Mouse (Mus musculus): ENCODE results near the gene Tspan5. TPM values are rescaled to one million over a fixed set of nuclear protein-coding genes. Genes with fewer than 3 reads are reported as not detected.

Tspan5 gene
- polyA plus RNA-seq, 1 experiment from 2014 or later = 14.3 TPM

DNA sequence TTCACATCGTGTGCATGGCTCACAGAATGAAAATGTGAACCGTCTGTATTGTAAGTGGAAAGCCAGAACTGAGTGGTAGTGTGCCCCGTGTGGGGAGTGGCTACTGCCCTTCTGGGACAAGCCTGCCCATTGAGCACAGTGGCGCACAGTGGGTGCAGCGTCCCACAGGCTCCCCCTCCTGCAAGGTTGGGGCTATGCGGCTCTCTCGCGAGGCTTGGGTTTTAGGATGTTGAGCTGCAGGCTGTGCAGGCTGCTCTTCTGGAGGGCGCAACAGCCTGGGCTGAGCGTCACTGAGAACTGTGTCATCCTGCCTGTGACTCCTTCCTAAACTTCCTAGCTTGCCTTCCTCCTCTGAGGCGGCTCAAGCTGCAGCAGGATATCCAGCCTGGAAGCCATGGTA is 155.5 kb downstream of the Tspan5 start:
- 84% methylated on average over 11 of the region's 11 CpGs for WGBS

DNA sequence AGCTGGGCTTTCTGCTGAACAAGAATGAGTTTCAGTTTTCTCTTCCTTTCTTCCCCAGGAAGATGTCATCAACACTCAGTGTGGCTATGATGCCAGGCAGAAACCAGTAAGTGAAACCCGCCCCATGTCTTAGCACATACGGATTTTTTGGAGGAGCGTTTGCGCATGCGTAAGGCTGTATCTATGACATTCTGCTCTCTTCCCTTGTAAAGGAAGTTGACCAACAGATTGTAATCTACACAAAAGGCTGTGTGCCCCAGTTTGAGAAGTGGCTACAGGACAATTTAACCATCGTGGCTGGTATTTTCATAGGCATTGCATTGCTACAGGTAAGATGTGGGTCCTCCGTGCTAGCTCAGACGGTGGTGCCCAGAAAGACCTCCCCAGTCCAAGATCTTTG is 156.1 kb downstream of the Tspan5 start:
- Histone ChIP-seq H3K4me2 (ENCODE audit: low read depth, low read length) (no peak overlapping the region), H3K27me3 (ENCODE audit: control insufficient read depth, insufficient read depth, low read length) (no peaks in the 10 kb centered on the region), H3K4me3 (ENCODE audit: low read length) (no peak overlapping the region), H3K9me3 (replicated peaks; ENCODE audit: control insufficient read depth, low read length) (no peaks in the 10 kb centered on the region), H3K36me3 (ENCODE audit: control insufficient read depth, insufficient read depth) (no peaks in the 10 kb centered on the region; the same call in 1 of the 2 replicates), H3K4me1 (ENCODE audit: control insufficient read depth, insufficient read depth, low read length) (peaks cover 3% of the 10 kb centered on the region), H3K27ac (ENCODE audit: low read length) (no peak overlapping the region), H3K9ac (ENCODE audit: low read length) (no peak overlapping the region)
- no peak for ATAC-seq (replicated peaks; ENCODE audit: extremely low read depth, insufficient read depth, low FRiP score)
- WGBS = 91% methylated on average over 8 of the region's 8 CpGs

More for the DNA sequence above, 155.5 kb downstream of the Tspan5 start:
- Histone ChIP-seq H3K4me2 (ENCODE audit: low read depth, low read length) (no peak overlapping the region), H3K9me3 (replicated peaks; ENCODE audit: control insufficient read depth, low read length) (no peaks in the 10 kb centered on the region), H3K4me3 (ENCODE audit: low read length) (no peak overlapping the region), H3K9ac (ENCODE audit: low read length) (no peak overlapping the region), H3K27ac (ENCODE audit: low read length) (no peak overlapping the region), H3K27me3 (ENCODE audit: control insufficient read depth, insufficient read depth, low read length) (no peaks in the 10 kb centered on the region), H3K36me3 (ENCODE audit: control insufficient read depth, insufficient read depth) (no peaks in the 10 kb centered on the region; the same call in 1 of the 2 replicates), H3K4me1 (ENCODE audit: control insufficient read depth, insufficient read depth, low read length) (peaks cover 3% of the 10 kb centered on the region)
- ATAC-seq (replicated peaks; ENCODE audit: extremely low read depth, insufficient read depth, low FRiP score) = no peak

DNA sequence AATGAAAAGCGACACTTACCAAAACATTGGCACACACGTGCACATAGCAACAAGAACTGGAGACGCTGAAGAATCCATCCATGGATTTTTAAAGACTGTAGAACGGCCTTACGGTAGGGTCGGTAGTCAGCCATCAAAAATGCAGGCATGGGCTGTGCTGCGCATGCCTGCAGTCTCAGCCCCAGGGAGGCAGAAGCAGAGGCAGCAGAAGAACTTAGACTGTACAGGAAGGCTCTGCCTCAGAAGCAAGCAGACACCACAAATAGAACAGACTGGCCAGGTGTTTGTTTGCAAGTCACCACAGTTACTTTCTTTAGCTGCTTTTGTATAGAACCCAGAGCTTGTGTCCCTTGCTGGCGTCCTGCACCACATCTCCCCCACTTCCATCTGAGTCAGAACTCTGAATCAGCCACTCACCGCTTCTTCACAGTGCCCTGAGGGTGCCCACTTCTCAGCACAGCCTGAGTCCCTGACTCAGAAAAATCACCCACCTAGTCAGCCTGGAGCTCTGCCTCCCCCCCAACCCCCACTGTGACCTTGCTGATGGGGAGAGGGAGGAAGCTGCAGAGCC is 158.7 kb downstream of the Tspan5 start:
- 61% methylated on average over 9 of the region's 9 CpGs for WGBS
- no peaks in the 10 kb centered on the region for H3K27me3 ChIP-seq (ENCODE audit: control insufficient read depth, insufficient read depth, low read length)
- H3K9me3 ChIP-seq (replicated peaks; ENCODE audit: control insufficient read depth, low read length) = no peaks in the 10 kb centered on the region
- H3K36me3 ChIP-seq (ENCODE audit: control insufficient read depth, insufficient read depth) = no peaks in the 10 kb centered on the region; the same call in 1 of the 2 replicates
- no peak overlapping the region for H3K4me2 ChIP-seq (ENCODE audit: low read depth, low read length)
- no peak for ATAC-seq (replicated peaks; ENCODE audit: extremely low read depth, insufficient read depth, low FRiP score)
- H3K4me3 ChIP-seq (ENCODE audit: low read length) = no peak overlapping the region
- H3K9ac ChIP-seq (ENCODE audit: low read length) = no peak overlapping the region
- peaks cover 3% of the 10 kb centered on the region; the same call in 1 of the 2 replicates for H3K4me1 ChIP-seq (ENCODE audit: control insufficient read depth, insufficient read depth, low read length)
- H3K27ac ChIP-seq (ENCODE audit: low read length) = no peak overlapping the region

DNA sequence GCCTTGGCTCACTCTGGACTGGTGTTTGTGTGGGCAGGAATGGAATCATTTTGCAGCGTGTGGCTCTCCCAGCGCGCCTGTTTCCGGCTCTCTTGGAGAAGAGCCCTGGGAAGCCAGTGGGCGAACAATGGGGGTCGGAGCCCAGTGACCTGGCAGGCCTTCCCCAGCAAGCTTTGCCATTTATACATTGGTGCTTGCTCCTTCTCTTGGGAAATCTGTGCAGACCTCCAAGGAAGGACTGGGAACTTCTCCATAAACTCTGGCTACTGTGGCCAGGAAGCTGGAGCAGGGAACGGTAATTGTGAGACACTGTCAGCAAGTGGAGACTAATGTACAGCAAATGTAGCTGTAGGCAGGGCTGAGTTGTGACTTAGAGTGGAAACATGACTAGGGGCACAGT is 163.7 kb downstream of the Tspan5 start:
- Histone ChIP-seq H3K27ac (ENCODE audit: low read length) (peak overlapping the region; percentile 70), H3K4me2 (ENCODE audit: low read depth, low read length) (no peak overlapping the region), H3K9ac (ENCODE audit: low read length) (no peak overlapping the region), H3K36me3 (ENCODE audit: control insufficient read depth, insufficient read depth) (no peaks in the 10 kb centered on the region), H3K4me1 (ENCODE audit: control insufficient read depth, insufficient read depth, low read length) (peaks cover 6% of the 10 kb centered on the region; the same call in 1 of the 2 replicates), H3K27me3 (ENCODE audit: control insufficient read depth, insufficient read depth, low read length) (no peaks in the 10 kb centered on the region), H3K9me3 (replicated peaks; ENCODE audit: control insufficient read depth, low read length) (no peaks in the 10 kb centered on the region), H3K4me3 (ENCODE audit: low read length) (no peak overlapping the region)
- WGBS = 61% methylated on average over 7 of the region's 7 CpGs
- peak; percentile 33; the same call in 1 of the 2 replicates for ATAC-seq (replicated peaks; ENCODE audit: extremely low read depth, insufficient read depth, low FRiP score)

DNA sequence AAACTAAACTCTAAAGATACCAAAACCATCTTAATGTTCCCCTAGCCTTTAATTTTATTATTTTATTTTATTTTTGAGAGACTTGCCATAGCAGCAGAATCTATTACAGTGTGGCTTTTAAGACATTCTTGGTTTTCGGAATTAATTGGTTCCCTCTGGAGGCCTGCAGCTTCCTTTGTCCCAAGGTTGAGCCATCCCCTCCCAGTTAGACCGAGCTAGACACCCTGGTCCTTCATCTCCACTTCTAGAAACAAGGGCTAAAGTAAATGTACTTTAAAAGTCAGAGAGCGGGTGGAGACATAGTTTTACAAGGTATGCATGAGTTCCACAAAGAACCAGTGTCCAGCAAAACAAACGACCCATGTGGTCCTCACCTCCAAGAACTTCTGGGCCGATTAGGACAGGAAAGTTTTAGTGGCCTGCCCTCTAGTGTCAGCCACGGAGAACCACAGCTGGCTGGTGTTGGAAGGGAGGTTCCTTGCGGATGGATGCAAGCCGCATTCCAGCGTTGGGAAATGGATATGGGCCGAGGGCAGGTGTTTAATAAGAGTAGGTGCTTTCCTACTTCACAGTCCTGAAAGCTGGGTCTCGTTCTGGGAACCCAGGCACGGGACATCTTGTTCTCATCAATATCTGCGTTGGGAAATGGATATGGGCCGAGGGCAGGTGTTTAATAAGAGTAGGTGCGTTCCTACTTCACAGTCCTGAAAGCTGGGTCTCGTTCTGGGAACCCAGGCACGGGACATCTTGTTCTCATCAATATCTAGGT is 164.3 kb downstream of the Tspan5 start:
- Histone ChIP-seq H3K27me3 (ENCODE audit: control insufficient read depth, insufficient read depth, low read length) (no peaks in the 10 kb centered on the region), H3K9ac (ENCODE audit: low read length) (no peak overlapping the region), H3K27ac (ENCODE audit: low read length) (peak overlapping the region; percentile 70), H3K4me3 (ENCODE audit: low read length) (no peak overlapping the region), H3K36me3 (ENCODE audit: control insufficient read depth, insufficient read depth) (no peaks in the 10 kb centered on the region), H3K9me3 (replicated peaks; ENCODE audit: control insufficient read depth, low read length) (no peaks in the 10 kb centered on the region), H3K4me2 (ENCODE audit: low read depth, low read length) (no peak overlapping the region), H3K4me1 (ENCODE audit: control insufficient read depth, insufficient read depth, low read length) (peaks cover 6% of the 10 kb centered on the region; the same call in 1 of the 2 replicates)
- peak; percentile 55; the same call in 1 of the 2 replicates for ATAC-seq (replicated peaks; ENCODE audit: extremely low read depth, insufficient read depth, low FRiP score)
- WGBS = 33% methylated on average over 17 of the region's 17 CpGs

DNA sequence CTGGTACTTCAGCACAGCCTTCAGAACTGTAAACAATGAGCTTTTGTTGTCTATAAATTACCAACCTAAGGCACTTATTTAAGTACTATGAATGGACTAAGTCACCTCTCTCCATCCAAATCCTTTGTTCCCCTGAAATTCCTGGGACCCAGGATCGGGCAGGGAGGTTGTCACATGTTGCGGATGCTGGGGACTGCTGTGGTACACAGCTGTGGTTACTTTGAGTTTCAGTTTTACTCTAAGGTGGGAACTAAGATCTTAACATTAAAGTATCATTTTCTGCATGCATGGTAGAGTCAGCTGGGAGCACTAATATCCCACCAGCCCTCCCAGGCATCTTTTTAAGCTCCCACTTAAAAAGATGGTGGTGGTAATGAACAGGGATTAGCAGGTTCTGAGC is 167.3 kb downstream of the Tspan5 start:
- no peak overlapping the region for H3K9ac ChIP-seq (ENCODE audit: low read length)
- H3K4me1 ChIP-seq (ENCODE audit: control insufficient read depth, insufficient read depth, low read length) = peaks cover 6% of the 10 kb centered on the region; the same call in 1 of the 2 replicates
- H3K4me3 ChIP-seq (ENCODE audit: low read length) = no peak overlapping the region
- H3K4me2 ChIP-seq (ENCODE audit: low read depth, low read length) = no peak overlapping the region
- H3K9me3 ChIP-seq (replicated peaks; ENCODE audit: control insufficient read depth, low read length) = no peaks in the 10 kb centered on the region
- no peaks in the 10 kb centered on the region for H3K36me3 ChIP-seq (ENCODE audit: control insufficient read depth, insufficient read depth)
- H3K27me3 ChIP-seq (ENCODE audit: control insufficient read depth, insufficient read depth, low read length) = no peaks in the 10 kb centered on the region
- no peak overlapping the region for H3K27ac ChIP-seq (ENCODE audit: low read length)
- ATAC-seq (replicated peaks; ENCODE audit: extremely low read depth, insufficient read depth, low FRiP score) = no peak
- 85% methylated on average over 2 of the region's 2 CpGs for WGBS

DNA sequence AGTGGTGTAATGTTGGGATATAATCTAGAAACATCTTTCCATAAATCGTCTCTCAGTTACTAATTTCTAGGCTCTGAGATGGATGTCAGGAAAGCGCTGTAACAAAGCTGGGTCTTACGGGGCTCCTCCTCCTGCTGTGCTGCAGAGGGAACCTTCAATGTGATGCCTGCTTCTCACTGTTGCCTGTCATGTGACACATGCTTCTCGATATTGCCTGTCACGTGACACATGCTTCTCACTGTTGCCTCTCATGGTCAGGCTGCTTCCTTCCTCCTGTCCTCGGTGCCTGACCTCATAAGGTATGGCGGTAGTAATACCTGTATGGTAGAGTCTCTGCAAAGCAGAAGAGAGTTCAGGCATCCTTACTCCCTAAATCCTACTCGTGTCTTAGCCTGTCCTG is 170.5 kb downstream of the Tspan5 start:
- no peaks in the 10 kb centered on the region for H3K36me3 ChIP-seq (ENCODE audit: control insufficient read depth, insufficient read depth)
- ATAC-seq (replicated peaks; ENCODE audit: extremely low read depth, insufficient read depth, low FRiP score) = no peak

DNA sequence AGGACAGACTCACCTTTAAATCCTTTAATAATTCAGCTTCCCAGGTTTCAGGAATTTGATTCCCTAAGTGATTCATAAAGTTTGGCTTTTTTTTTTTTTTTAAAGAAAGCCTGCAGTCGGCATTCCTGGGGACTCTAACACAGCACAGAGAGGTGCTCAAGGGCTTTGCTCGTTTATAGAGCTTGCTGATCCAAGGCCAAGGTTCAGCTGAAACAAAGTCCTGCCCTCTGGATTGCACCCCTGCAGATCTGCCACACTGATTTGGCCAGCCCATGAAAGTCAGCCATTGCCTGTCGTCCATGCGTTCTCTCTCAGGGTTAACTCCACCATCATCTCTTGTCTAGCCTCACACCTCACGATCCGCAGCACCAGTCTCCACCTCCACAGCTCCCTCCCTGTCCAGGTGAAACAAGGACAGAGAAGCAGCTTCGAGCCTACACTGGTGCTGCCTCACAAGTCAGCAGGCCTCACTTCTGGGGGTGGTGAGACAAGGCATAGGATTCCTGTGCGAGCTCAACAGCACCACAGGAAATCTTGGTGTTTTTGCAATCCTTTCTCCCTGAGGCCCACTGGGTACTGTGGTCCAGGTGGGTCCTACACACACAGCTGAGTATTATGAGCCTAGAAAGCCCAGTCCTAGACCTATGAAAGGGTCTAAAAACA is 172.8 kb downstream of the Tspan5 start:
- Histone ChIP-seq H3K36me3 (ENCODE audit: control insufficient read depth, insufficient read depth) (peaks cover 2% of the 10 kb centered on the region; the same call in 1 of the 2 replicates), H3K27ac (ENCODE audit: low read length) (no peak overlapping the region), H3K4me3 (ENCODE audit: low read length) (no peak overlapping the region), H3K9me3 (replicated peaks; ENCODE audit: control insufficient read depth, low read length) (no peaks in the 10 kb centered on the region; the same call in 1 of the 2 replicates), H3K4me2 (ENCODE audit: low read depth, low read length) (no peak overlapping the region), H3K27me3 (ENCODE audit: control insufficient read depth, insufficient read depth, low read length) (no peaks in the 10 kb centered on the region), H3K9ac (ENCODE audit: low read length) (no peak overlapping the region), H3K4me1 (ENCODE audit: control insufficient read depth, insufficient read depth, low read length) (peaks cover 13% of the 10 kb centered on the region)
- WGBS = 66% methylated on average over 8 of the region's 8 CpGs
- ATAC-seq (replicated peaks; ENCODE audit: extremely low read depth, insufficient read depth, low FRiP score) = no peak

More for the DNA sequence above, 170.5 kb downstream of the Tspan5 start:
- Histone ChIP-seq H3K4me2 (ENCODE audit: low read depth, low read length) (no peak overlapping the region), H3K4me3 (ENCODE audit: low read length) (no peak overlapping the region), H3K9me3 (replicated peaks; ENCODE audit: control insufficient read depth, low read length) (no peaks in the 10 kb centered on the region), H3K4me1 (ENCODE audit: control insufficient read depth, insufficient read depth, low read length) (peaks cover 8% of the 10 kb centered on the region), H3K9ac (ENCODE audit: low read length) (no peak overlapping the region), H3K27me3 (ENCODE audit: control insufficient read depth, insufficient read depth, low read length) (no peaks in the 10 kb centered on the region), H3K27ac (ENCODE audit: low read length) (no peak overlapping the region)
- 84% methylated on average over 8 of the region's 8 CpGs for WGBS

DNA sequence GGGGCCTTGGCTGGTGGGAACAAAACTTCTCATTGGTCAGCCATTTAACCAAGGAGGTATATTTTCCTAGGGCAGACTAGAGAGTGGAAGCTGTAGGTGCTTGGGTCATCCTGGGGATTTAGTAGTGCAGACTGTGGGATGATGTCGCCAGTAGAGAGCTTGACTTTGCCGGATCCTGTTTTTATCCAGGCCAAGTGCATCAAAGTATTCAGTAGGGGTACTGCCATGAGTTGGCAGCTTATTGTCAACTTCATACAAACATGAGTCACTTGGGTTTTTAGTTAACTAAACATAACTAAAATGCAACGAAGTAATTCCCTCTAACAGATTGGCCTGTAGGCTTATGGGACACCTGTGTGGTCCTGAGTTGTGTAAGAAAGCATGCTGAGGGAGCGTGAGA is 174.6 kb downstream of the Tspan5 start:
- Histone ChIP-seq H3K27me3 (ENCODE audit: control insufficient read depth, insufficient read depth, low read length) (no peaks in the 10 kb centered on the region), H3K9me3 (replicated peaks; ENCODE audit: control insufficient read depth, low read length) (no peaks in the 10 kb centered on the region; the same call in 1 of the 2 replicates), H3K4me2 (ENCODE audit: low read depth, low read length) (no peak overlapping the region), H3K9ac (ENCODE audit: low read length) (no peak overlapping the region), H3K4me3 (ENCODE audit: low read length) (no peak overlapping the region), H3K36me3 (ENCODE audit: control insufficient read depth, insufficient read depth) (peaks cover 4% of the 10 kb centered on the region; the same call in 1 of the 2 replicates), H3K27ac (ENCODE audit: low read length) (no peak overlapping the region), H3K4me1 (ENCODE audit: control insufficient read depth, insufficient read depth, low read length) (peaks cover 13% of the 10 kb centered on the region)
- 85% methylated on average over 4 of the region's 4 CpGs for WGBS
- ATAC-seq (replicated peaks; ENCODE audit: extremely low read depth, insufficient read depth, low FRiP score) = no peak
